Mouse (Mus musculus): ENCODE results near the gene Tmem246.

GRCm38 (mm10) chr4:49535036-49535435, 62.6 kb downstream of the Tmem246 start:
- TF ChIP-seq CTCF (IDR thresholded peaks at IDR 0.05; ENCODE audit: low read depth, low read length), result no peak
- TF ChIP-seq POLR2A (IDR thresholded peaks at IDR 0.05; ENCODE audit: extremely low read depth, insufficient read depth, low read length), result no peak

Measured in liver, adult 2 months (tissue).